Mouse (Mus musculus) v-Abl transformed pro-B cells (cell line): ENCODE measurements around the gene Hmx1.

Experiments
- in situ Hi-C, 2 experiments: fragments of 400-800 bp; cut with MboI; formaldehyde crosslinking; loops; one replicate each; pipeline ENCODE4 v1.15.1; 2025; ENCODE audit not compliant: unreplicated experiment in 2 of 2

Hmx1 gene

DNA sequence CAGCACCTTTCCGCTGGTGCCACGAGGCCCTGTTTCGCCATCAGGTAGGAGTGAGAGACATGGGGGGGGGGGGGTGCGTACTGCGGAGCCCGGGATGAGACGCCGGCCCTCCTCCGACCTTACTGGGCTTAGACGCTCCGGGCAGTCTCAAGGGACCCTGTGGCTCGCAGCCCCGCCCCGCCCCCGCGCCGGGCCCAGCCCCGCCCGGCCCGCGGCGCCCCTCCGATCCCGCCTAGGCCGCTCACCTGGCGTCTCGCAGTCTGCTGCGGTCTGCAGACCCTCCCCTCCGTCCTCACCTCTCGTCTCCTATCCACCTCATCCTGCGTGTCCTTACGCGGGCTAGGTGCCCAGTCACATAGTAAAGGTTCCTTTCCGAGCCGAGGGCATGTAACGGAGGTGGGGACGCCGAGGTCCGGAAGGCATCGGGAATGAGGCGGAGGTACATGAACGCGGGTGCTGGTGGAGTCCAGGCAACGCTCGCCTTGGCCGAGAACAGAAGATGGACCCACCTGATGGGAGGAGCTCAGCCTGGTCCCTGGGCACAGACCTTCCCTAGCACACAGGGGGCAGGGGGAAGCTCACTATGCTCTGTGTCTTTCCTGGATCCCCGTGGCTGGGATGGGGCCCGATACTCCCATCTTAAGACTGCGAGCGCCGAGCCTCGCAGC lies 8.9 kb downstream of the Hmx1 start:
- in situ Hi-C loops, result no loop called here

- in situ Hi-C loops, result no loop called here
Measured at GRCm38 (mm10) chr5:35398310-35398910, 9.5 kb downstream of the Hmx1 start.

- in situ Hi-C loops, result no loop called here
Measured at GRCm38 (mm10) chr5:35399061-35399460, 10.2 kb downstream of the Hmx1 start.

DNA sequence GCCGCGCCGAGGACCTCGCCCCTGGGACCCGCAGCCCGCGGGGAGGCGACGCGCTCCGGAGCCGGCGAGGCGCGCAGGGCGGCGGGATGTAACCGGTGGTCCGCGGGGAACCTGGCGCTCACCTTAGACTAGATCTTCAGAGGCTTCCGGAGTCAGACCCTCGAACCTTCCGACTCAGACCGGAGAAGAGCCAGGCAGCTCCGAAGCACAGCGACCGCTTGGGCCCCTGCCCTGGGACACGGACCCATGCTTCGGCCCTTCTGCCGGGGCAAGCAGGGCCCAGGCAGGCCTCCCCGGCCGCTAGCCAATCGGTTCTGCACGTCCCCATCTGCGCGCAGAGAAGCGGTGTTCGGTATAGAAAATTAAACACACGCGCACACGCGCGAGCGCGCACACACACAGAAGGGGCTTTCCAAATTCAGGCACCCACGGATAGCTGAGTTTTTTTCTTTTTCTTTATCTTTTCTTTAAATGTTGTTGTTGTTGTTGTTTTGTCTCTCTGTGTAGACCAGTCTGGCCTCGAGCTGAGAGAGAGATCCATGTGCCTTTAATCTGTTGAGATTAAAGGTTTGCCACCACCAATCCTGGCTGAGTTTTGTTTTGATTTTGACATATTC lies 10.9 kb downstream of the Hmx1 start:
- in situ Hi-C loops, result loop anchor here in 1 of 2 experiments (25.0 kb wide), 1 partner anchor 1388 kb away; no protein-coding TSS in a partner anchor

GRCm38 (mm10) chr5:35401240-35401639 lies 12.3 kb downstream of the Hmx1 start:
- in situ Hi-C loops, result loop anchor here in 1 of 2 experiments (25.0 kb wide), 1 partner anchor 1389 kb away; no protein-coding TSS in a partner anchor

GRCm38 (mm10) chr5:35407411-35407930 lies 18.6 kb downstream of the Hmx1 start:
- in situ Hi-C loops, result loop anchor here in 1 of 2 experiments (25.0 kb wide), 1 partner anchor 1395 kb away; no protein-coding TSS in a partner anchor

- in situ Hi-C loops, result loop anchor here in 1 of 2 experiments (25.0 kb wide), 1 partner anchor 1399 kb away; no protein-coding TSS in a partner anchor
Measured at GRCm38 (mm10) chr5:35411028-35411427, 22.1 kb downstream of the Hmx1 start.

GRCm38 (mm10) chr5:35412833-35413232 lies 23.9 kb downstream of the Hmx1 start:
- in situ Hi-C loops, result loop anchor here in 1 of 2 experiments (25.0 kb wide), 1 partner anchor 1401 kb away; no protein-coding TSS in a partner anchor

DNA sequence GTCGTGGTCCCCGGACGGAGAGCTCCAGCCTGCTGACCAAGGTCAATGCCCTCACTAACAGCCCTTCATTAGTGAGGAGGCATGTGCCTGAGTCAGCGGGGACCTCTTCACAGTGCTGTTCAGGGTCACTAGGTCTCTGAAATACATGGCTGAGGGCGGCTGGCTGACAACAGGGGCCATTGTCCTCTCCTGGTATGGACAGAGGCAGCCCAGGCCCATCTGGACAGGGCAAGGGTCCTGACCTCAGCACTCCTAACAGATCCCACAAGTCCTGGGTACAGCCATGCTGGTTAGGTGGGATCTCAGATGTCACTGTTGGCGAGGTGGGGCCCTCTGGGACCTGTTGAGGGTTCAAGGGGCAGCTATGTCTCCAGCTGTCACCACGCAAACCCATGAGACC lies 28.8 kb downstream of the Hmx1 start:
- in situ Hi-C loops, result loop anchor here in 1 of 2 experiments (25.0 kb wide), 1 partner anchor 1405 kb away; no protein-coding TSS in a partner anchor

GRCm38 (mm10) chr5:35421622-35422021 lies 32.7 kb downstream of the Hmx1 start:
- in situ Hi-C loops, result loop anchor here in 1 of 2 experiments (25.0 kb wide), 1 partner anchor 1409 kb away; no protein-coding TSS in a partner anchor

DNA sequence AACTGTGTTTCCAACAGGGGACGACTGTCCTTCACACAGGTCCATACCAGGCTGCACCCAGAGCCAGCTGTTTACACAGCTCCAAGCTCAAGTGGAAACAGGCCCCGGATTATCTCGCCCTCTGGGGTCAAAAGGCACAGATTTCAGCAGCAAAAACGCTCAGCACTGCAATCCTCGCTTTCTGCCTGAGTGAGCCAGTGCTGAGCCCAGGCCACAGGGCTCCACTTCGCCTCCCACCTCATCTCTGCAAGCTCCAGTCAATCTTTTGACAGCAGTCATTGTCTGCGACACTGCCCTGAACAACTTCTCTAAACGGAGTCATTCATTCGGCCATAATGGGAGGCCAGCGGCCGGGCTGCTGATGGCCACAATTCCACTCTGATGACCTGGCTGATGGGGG lies 36.3 kb downstream of the Hmx1 start:
- in situ Hi-C loops, result no loop called here

GRCm38 (mm10) chr5:35427901-35428300 lies 39.0 kb downstream of the Hmx1 start:
- in situ Hi-C loops, result no loop called here

DNA sequence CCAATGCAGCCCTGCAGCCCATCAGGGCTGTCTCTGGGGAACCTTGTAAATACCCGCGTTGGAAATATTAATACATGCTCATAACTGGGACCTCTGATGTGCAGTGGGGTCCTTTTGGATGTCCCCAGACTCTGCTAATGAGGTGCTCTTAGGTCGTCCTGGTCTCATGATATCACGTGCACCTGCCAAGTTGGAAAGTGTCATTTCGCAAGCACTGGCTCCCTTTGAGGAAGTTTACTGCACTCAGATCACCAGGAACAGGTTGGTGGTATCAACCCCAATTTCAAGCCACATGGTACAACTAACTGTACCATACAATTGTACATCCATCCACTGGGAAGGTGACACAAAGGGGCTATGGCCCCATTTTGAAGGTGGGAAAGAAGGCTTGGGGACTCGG lies 39.5 kb downstream of the Hmx1 start:
- in situ Hi-C loops, result no loop called here

- in situ Hi-C loops, result no loop called here
Measured at GRCm38 (mm10) chr5:35432098-35432497, 43.2 kb downstream of the Hmx1 start.

DNA sequence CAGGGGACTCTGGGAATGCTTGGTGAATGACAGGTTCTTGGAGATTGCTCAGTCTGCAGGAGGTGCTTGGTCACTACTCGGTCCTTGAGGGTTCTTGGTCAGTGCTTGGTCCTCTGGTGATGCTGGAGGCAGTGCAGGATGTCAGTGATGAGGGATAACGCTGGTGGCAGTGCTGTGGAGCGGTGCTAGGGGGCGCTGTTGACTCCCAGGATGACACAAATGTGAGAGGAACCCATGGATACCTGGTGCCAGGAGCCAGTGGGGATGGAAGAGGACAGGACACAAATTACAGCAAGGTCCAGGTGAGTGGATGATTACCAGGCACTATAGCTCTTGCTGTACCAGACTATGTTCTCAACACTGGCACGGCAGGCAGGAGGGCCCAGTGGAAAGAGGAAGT lies 45.1 kb downstream of the Hmx1 start:
- in situ Hi-C loops, result no loop called here

DNA sequence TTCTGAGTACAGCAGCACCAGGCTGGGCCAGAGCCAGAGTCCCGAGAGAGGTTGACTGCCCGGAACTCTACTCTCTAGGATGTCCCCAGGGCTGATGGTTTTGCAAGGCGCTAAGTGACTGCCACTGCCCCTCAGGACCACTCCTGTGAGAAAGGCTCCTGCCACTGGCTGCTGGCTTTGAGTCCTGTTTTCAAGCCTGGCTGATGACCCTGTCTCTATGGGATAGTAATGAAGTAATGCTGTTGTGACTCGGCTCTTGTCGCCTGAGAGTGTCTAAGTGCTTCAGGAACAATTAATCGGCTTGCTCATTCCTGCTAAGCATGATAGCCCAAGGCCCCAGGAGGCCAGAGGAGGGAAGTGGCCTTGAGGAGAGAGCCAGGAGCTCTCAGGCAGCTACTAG lies 45.8 kb downstream of the Hmx1 start:
- in situ Hi-C loops, result no loop called here

DNA sequence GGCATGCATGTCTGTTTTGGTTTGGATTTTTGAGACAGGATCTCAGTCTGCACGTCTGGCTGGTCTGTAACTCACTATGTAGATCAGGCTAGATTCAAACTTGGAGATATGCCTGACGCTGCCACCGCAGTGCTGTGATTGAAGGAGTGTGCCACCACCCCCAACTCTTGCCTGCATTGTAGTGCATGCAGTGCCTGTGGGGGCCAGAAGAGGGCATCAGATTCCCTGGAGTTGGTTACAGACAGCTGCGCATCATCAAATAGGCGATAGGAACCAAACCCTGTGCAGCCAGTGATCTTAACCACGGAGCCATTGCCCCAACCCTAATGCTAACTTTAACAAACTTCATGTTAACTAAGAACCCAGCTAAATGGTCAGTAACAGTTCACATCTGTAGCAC lies 49.9 kb downstream of the Hmx1 start:
- in situ Hi-C loops, result no loop called here

DNA sequence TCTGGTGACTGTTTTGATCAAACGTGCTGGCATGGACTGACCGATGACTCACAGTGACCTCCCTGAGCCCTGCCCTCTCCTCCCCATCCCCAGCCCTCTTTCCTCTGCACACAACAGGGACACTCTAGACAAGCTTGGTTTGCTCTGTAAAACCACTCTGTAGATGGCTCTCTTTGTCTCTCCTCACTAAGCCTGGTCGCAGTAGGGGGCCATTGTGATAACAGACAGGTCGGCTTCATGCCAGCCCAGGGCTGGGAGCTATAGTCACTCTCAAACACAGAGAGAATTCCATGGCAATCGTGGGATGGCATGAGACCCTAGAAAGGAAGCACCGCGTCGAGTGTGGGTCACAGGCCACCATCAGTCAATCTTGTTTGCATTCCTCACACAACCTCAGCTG lies 51.6 kb downstream of the Hmx1 start:
- in situ Hi-C loops, result no loop called here

GRCm38 (mm10) chr5:35441411-35441810 lies 52.5 kb downstream of the Hmx1 start:
- in situ Hi-C loops, result no loop called here

DNA sequence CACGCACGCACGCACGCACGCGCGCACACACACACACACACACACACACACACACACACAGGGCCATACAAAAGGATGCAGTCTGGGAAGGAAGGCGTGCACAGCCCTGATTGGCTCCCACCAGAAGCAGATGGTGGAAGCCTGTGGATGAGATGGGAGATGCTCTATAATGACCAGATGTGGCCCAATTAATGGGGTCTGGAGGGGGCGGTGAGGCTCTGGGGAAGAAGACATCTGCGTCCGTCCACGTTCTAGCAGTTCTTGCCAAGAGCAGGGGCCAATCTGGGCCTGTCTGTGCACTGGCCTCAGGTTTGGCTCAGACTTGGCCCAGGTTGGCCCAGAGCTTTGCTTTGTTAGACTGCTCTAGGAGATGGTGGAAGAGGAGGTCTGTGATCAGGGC lies 55.8 kb downstream of the Hmx1 start:
- in situ Hi-C loops, result no loop called here
